Mouse (Mus musculus): ENCODE results near the gene 9230102O04Rik. TPM values are rescaled to one million over a fixed set of nuclear protein-coding genes. Genes with fewer than 3 reads are reported as not detected.

9230102O04Rik gene
- total RNA-seq (2014; rRNA removed) (not detected in 2 replicates), polyA plus RNA-seq (2015; fragmentation: Nextera tagmentation; extraction: Ambion mirVana) (not detected in 2 replicates)

DNA sequence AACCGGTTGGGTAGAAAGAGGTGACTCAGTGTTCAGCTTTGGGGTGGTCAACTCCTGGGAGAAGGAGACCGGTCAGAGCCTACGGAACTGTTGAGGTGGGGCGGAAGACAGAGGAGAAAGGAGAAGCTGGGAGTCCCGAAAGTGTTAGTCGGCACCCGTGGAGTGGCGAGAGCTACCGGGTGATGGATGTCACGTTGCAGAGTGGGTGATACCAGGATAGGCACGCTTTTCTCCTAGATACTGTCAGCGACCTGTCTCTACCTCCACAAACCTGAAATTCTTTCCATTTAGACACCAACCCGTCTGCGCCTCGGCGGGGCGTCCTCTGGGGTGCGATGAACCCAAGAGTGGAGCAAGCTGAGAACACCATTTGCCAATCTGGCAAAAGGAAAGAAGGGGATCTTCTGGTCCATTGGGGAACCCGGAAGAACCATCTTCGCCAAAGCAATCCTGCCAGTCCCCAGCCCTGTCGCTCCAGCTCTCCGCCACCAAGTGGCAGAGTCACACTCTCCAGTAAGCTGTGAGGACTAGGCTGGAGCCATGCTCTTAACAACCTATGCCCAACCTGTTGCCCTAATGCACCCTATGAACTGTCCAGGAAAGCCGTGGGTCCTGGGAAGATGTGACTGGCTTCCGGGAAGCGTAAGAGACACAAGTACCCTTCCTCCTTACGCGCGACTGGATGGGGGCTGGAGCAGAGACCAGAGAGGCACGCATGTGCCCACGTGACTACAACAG lies at the start of gene 9230102O04Rik:
Gene 9230102O04Rik, minus strand, starts transcription at position 628 of the 738 bp plus-strand sequence.
- TF ChIP-seq CTCF (IDR thresholded peaks at IDR 0.05; ENCODE audit: low read depth) = peak; percentile 61
- DNase-seq = peak; percentile 46
- no peak within 1 kb of the TSS for H3K27ac ChIP-seq (ENCODE audit: low read depth, low read length)
- no peaks in the 10 kb centered on the region for H3K4me1 ChIP-seq (ENCODE audit: insufficient read depth)
- H3K9ac ChIP-seq = no peak within 1 kb of the TSS
- 2% methylated on average over 30 of the region's 30 CpGs for WGBS
- H3K27me3 ChIP-seq (ENCODE audit: insufficient read depth, low read length) = peaks cover 82% of the 10 kb centered on the region
- no peak within 1 kb of the TSS for H3K4me3 ChIP-seq (ENCODE audit: low read depth, low read length)
- no peaks in the 10 kb centered on the region for H3K36me3 ChIP-seq (ENCODE audit: insufficient read depth)
- ATAC-seq = peak; percentile 78
- no peaks in the 10 kb centered on the region for H3K9me3 ChIP-seq (ENCODE audit: low read length)
- H3K4me2 ChIP-seq (ENCODE audit: low read depth) = no peak within 1 kb of the TSS

DNA sequence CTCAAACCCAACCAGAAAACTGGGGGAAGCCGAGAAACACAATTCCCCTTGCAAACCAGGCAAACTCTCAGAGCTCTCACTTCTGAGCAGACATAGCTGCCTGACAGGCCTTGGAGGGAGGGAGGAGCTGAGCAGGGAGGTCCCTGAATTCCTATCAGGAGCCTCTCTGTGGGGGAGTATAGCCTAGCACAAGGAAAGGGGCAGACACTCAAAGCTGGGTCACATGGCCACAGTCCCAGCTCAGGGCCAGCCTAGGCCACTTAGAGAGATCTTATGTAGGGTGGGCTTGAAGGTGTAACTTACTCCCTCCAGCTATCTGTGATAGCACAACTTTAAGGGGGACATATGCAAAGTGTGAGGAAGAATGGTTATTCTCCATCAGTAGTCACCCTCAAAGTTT lies 46.6 kb upstream of the 9230102O04Rik start:
- H3K4me1 ChIP-seq (ENCODE audit: insufficient read depth) = no peaks in the 10 kb centered on the region
- no peak for ATAC-seq
- no peak overlapping the region for H3K4me3 ChIP-seq (ENCODE audit: low read depth, low read length)
- no peak overlapping the region for H3K9ac ChIP-seq
- no peaks in the 10 kb centered on the region for H3K27me3 ChIP-seq (ENCODE audit: insufficient read depth, low read length)
- no peak for DNase-seq
- no peaks in the 10 kb centered on the region for H3K9me3 ChIP-seq (ENCODE audit: low read length)
- TF ChIP-seq CTCF (IDR thresholded peaks at IDR 0.05; ENCODE audit: low read depth) = no peak
- no peak overlapping the region for H3K27ac ChIP-seq (ENCODE audit: low read depth, low read length)
- peaks cover 4% of the 10 kb centered on the region; the same call in 1 of the 2 replicates for H3K36me3 ChIP-seq (ENCODE audit: insufficient read depth)
- H3K4me2 ChIP-seq (ENCODE audit: low read depth) = no peak overlapping the region
- WGBS = 20% methylated on average over 1 of the region's 1 CpGs

GRCm38 (mm10) chr2:9926905-9927283 lies 37.6 kb upstream of the 9230102O04Rik start:
- 43% methylated on average over 4 of the region's 4 CpGs for WGBS
- peak; percentile 27 for ATAC-seq

GRCm38 (mm10) chr2:9926194-9926904 lies 37.0 kb upstream of the 9230102O04Rik start:
- no peaks in the 10 kb centered on the region for H3K9me3 ChIP-seq (ENCODE audit: low read length)
- ATAC-seq = peak; percentile 34
- no peak for TF ChIP-seq CTCF (IDR thresholded peaks at IDR 0.05; ENCODE audit: low read depth)
- H3K4me1 ChIP-seq (ENCODE audit: insufficient read depth) = peaks cover 5% of the 10 kb centered on the region; the same call in 1 of the 2 replicates
- H3K4me3 ChIP-seq (ENCODE audit: low read depth, low read length) = no peak overlapping the region
- no peak overlapping the region for H3K27ac ChIP-seq (ENCODE audit: low read depth, low read length)
- DNase-seq = no peak
- H3K27me3 ChIP-seq (ENCODE audit: insufficient read depth, low read length) = no peaks in the 10 kb centered on the region
- no peak overlapping the region for H3K4me2 ChIP-seq (ENCODE audit: low read depth)
- 21% methylated on average over 7 of the region's 7 CpGs for WGBS
- H3K9ac ChIP-seq = no peak overlapping the region
- no peaks in the 10 kb centered on the region for H3K36me3 ChIP-seq (ENCODE audit: insufficient read depth)

More at GRCm38 (mm10) chr2:9926905-9927283, 37.6 kb upstream of the 9230102O04Rik start:
- DNase-seq = no peak
- H3K4me1 ChIP-seq (ENCODE audit: insufficient read depth) = peaks cover 5% of the 10 kb centered on the region; the same call in 1 of the 2 replicates
- H3K27ac ChIP-seq (ENCODE audit: low read depth, low read length) = no peak overlapping the region
- no peaks in the 10 kb centered on the region for H3K27me3 ChIP-seq (ENCODE audit: insufficient read depth, low read length)
- TF ChIP-seq CTCF (IDR thresholded peaks at IDR 0.05; ENCODE audit: low read depth) = no peak
- no peak overlapping the region for H3K4me3 ChIP-seq (ENCODE audit: low read depth, low read length)
- no peak overlapping the region for H3K9ac ChIP-seq
- H3K4me2 ChIP-seq (ENCODE audit: low read depth) = no peak overlapping the region
- no peaks in the 10 kb centered on the region for H3K9me3 ChIP-seq (ENCODE audit: low read length)
- no peaks in the 10 kb centered on the region for H3K36me3 ChIP-seq (ENCODE audit: insufficient read depth)

DNA sequence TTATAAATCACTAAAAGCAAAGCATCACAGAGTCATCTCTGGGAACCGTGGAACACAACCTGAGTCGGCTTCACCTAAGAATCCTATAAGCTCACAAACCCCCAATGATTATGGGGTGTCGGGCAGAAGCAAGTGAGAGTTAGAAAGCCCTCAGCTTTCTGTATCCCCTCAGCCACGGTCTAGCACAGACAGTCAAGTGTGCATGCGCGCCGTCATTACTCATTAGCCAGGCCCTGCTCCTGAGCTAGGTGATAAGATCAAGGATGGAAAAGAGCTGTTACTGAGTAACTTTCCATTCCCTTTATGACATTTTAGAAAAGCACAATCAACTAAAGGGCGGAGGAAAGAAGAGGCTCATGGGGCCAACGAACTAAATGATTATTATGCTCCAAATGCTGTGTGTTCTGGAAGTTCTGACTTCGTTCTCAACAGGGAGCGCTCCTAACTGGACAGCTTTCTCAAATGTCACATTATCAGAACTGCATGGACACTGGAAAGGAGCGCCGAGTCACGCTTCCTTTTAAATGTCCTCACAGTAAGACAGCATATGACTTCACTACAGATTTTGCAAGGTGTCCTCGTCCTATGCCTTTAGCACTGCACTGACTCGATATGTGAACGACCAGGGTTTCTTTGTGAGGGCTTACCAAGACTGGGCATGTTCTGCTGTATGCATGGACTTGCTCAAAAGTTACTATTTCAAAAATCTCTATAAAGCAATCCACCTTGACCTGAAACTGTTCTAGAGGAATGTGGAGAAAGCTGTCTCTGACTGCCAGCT lies 29.5 kb upstream of the 9230102O04Rik start:
- Histone ChIP-seq H3K9me3 (ENCODE audit: low read length) (no peaks in the 10 kb centered on the region), H3K4me3 (ENCODE audit: low read depth, low read length) (no peak overlapping the region), H3K9ac (no peak overlapping the region), H3K4me2 (ENCODE audit: low read depth) (no peak overlapping the region), H3K27me3 (ENCODE audit: insufficient read depth, low read length) (no peaks in the 10 kb centered on the region), H3K4me1 (ENCODE audit: insufficient read depth) (no peaks in the 10 kb centered on the region), H3K27ac (ENCODE audit: low read depth, low read length) (no peak overlapping the region), H3K36me3 (ENCODE audit: insufficient read depth) (peaks cover 6% of the 10 kb centered on the region)
- 95% methylated on average over 17 of the region's 17 CpGs for WGBS
- ATAC-seq (no peak), DNase-seq (no peak)
- no peak for TF ChIP-seq CTCF (IDR thresholded peaks at IDR 0.05; ENCODE audit: low read depth)

GRCm38 (mm10) chr2:9917602-9918001 lies 28.3 kb upstream of the 9230102O04Rik start:
- Histone ChIP-seq H3K27me3 (ENCODE audit: insufficient read depth, low read length) (no peaks in the 10 kb centered on the region), H3K4me2 (ENCODE audit: low read depth) (no peak overlapping the region), H3K27ac (ENCODE audit: low read depth, low read length) (no peak overlapping the region), H3K36me3 (ENCODE audit: insufficient read depth) (peaks cover 6% of the 10 kb centered on the region), H3K9ac (no peak overlapping the region), H3K9me3 (ENCODE audit: low read length) (no peaks in the 10 kb centered on the region), H3K4me1 (ENCODE audit: insufficient read depth) (no peaks in the 10 kb centered on the region), H3K4me3 (ENCODE audit: low read depth, low read length) (no peak overlapping the region)
- DNase-seq (no peak), ATAC-seq (no peak)
- WGBS = 83% methylated on average over 9 of the region's 9 CpGs
- no peak for TF ChIP-seq CTCF (IDR thresholded peaks at IDR 0.05; ENCODE audit: low read depth)
